8 mouse cellular contexts compared by ENCODE assay signal in the genomic region with DNA sequence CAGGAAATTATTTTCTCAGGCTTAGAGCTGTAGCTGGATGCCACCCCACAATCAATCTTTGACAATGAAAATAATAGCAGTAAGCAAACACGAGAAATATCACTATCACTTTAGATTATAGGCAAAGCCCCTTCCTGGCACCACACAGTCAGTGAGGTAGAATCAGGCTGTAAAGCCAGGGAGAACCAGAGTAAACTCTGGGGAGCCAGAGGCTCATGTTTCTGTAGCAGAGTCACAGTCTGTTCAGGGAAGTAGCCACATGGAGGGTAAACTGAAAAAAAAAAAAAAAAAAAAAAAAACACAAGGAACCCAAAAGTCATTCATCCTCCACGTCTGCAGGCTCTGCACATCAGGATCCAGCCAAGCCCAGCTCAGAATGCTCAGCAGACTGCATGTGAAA.
A peak's percentile ranks its signal among the peaks of the same experiment; 100 is the strongest.
DNase-seq lines count a peak whose midpoint lies in the region; ATAC-seq and TF ChIP-seq lines count a peak whose summit lies in the region.
"Had no signal": no experiment of that assay in that cellular context is flagged by ENCODE, and none has a peak within 500 bp of the region (broad histone marks: within the 10 kb centered on the region; RNA-seq: fewer than 3 reads in every experiment).

No protein-coding gene starts in this region.

- DNase-seq in heart, adult 11 months, result peak; percentile 65
- no peak for DNase-seq in heart, postnatal 36 days
- no peak for DNase-seq in kidney, adult 2 months
- DNase-seq in brain, adult 2 months (ENCODE audit: low read depth, low spot score), result peak; percentile 36
- no peak for DNase-seq in yolk sac, embryonic 10.5 days (ENCODE audit: low spot score)

- no peaks in the 10 kb centered on the region for H3K27me3 ChIP-seq in kidney, embryonic 16.5 days (ENCODE audit: insufficient read depth, low read length)
- H3K27me3 ChIP-seq in kidney, adult 2 months (replicated peaks; ENCODE audit: control insufficient read depth, insufficient read depth, low read length), result 0 out of 2 replicates have a peak, but pooled peaks cover 1% of the 10 kb centered on the region
- H3K27me3 ChIP-seq in limb, embryonic 12.5 days, result no peaks in the 10 kb centered on the region

- TF ChIP-seq POLR2A in kidney, adult 2 months (IDR thresholded peaks at IDR 0.05; ENCODE audit: low read depth, low read length), result no peak

- no peak overlapping the region for H3K27ac ChIP-seq in kidney, embryonic 16.5 days (ENCODE audit: low read length)
- H3K27ac ChIP-seq in kidney, adult 2 months (ENCODE audit: insufficient read depth, low read depth, low read length), result no peak overlapping the region
- H3K27ac ChIP-seq in limb, embryonic 12.5 days, result no peak overlapping the region

- TF ChIP-seq CTCF in kidney, adult 2 months (conservative IDR thresholded peaks at IDR 0.05; ENCODE audit: insufficient read depth, insufficient read length, low read depth, low read length), result no peak

- intact Hi-C loops in heart, postnatal 36 days (cut with DNase I), result loop anchor here (5.0 kb wide), 1 partner anchor 501 kb away; no protein-coding TSS in a partner anchor

- no peak overlapping the region for H3K4me3 ChIP-seq in kidney, embryonic 16.5 days (ENCODE audit: low read length)
- no peak overlapping the region for H3K4me3 ChIP-seq in kidney, adult 2 months (ENCODE audit: insufficient read depth, low read depth, low read length)
- H3K4me3 ChIP-seq in limb, embryonic 12.5 days (replicated peaks), result no peak overlapping the region
- H3K4me3 ChIP-seq: heart, embryonic 10.5 days had no signal

- H3K4me1 ChIP-seq in kidney, embryonic 16.5 days (ENCODE audit: insufficient read depth, low read length), result no peaks in the 10 kb centered on the region
- H3K4me1 ChIP-seq in kidney, adult 2 months (ENCODE audit: control insufficient read depth, insufficient read depth, low read length), result no peaks in the 10 kb centered on the region
- H3K4me1 ChIP-seq in limb, embryonic 12.5 days (replicated peaks), result peaks cover 4% of the 10 kb centered on the region; the same call in 1 of the 2 replicates

- no peak for ATAC-seq in kidney, embryonic 16.5 days (ENCODE audit: low FRiP score, low TSS enrichment)
- ATAC-seq in limb, embryonic 12.5 days (ENCODE audit: insufficient number of reproducible peaks, insufficient read depth, low FRiP score, low TSS enrichment, low read depth), result no peak

- 33% methylated on average over 2 of the region's 2 CpGs for WGBS in kidney, embryonic 16.5 days
- WGBS in kidney, adult 2 months, result 35% methylated on average over 2 of the region's 2 CpGs
- 44% methylated on average over 2 of the region's 2 CpGs for WGBS in limb, embryonic 12.5 days

- no peaks in the 10 kb centered on the region for H3K36me3 ChIP-seq in kidney, embryonic 16.5 days (ENCODE audit: insufficient read depth, low read length)
- no peaks in the 10 kb centered on the region for H3K36me3 ChIP-seq in kidney, adult 2 months (ENCODE audit: control insufficient read depth, insufficient read depth, low read length)
- H3K36me3 ChIP-seq in limb, embryonic 12.5 days, result no peaks in the 10 kb centered on the region
- H3K36me3 ChIP-seq: heart, embryonic 10.5 days had no signal

- peak overlapping the region; percentile 29; the same call in 1 of the 2 replicates for H3K4me2 ChIP-seq in kidney, embryonic 16.5 days (replicated peaks; ENCODE audit: low read depth, low read length)
- H3K4me2 ChIP-seq in limb, embryonic 12.5 days, result peak overlapping the region; percentile 37

- peaks cover 4% of the 10 kb centered on the region; the same call in 1 of the 2 replicates for H3K9me3 ChIP-seq in kidney, embryonic 16.5 days (ENCODE audit: low read length)
- peaks cover 11% of the 10 kb centered on the region; the same call in 1 of the 2 replicates for H3K9me3 ChIP-seq in limb, embryonic 12.5 days

- no peak overlapping the region for H3K9ac ChIP-seq in kidney, embryonic 16.5 days (replicated peaks; ENCODE audit: low read length)
- H3K9ac ChIP-seq in limb, embryonic 12.5 days (replicated peaks), result no peak overlapping the region

Comparison
In these comparisons a context has a peak if more than half of its experiments do, and no peak if none do; other contexts are left out.
1. DNase-seq: peak in heart, adult 11 months (single experiment) and brain, adult 2 months (single experiment); none in heart, postnatal 36 days (0 of 2), kidney, adult 2 months (single experiment) and yolk sac, embryonic 10.5 days (single experiment).